Mouse (Mus musculus): Measurements from ENCODE around the gene Entr1. TPM values are rescaled to one million over a fixed set of nuclear protein-coding genes. Genes with fewer than 3 reads are reported as not detected.

Entr1 gene
- total RNA-seq, 2 experiments from 2014 or later: 42.7 to 50.2 TPM

GRCm38 (mm10) chr2:26351358-26352290 lies 37.5 kb downstream of the Entr1 start, which contains the start of gene Dnlz:
Gene Dnlz, minus strand, starts transcription at chr2:26352110.
- peak; percentile 92 to 94 for DNase-seq (ENCODE audit: low spot score in 2 of 2)

- DNase-seq (ENCODE audit: low spot score in 2 of 2): no peak
These were observed 40.9 kb downstream of the Entr1 start for GRCm38 (mm10) chr2:26348241-26348640.

- DNase-seq (ENCODE audit: low spot score in 2 of 2): no peak
These were observed 46.3 kb downstream of the Entr1 start for GRCm38 (mm10) chr2:26342609-26343490.

DNA sequence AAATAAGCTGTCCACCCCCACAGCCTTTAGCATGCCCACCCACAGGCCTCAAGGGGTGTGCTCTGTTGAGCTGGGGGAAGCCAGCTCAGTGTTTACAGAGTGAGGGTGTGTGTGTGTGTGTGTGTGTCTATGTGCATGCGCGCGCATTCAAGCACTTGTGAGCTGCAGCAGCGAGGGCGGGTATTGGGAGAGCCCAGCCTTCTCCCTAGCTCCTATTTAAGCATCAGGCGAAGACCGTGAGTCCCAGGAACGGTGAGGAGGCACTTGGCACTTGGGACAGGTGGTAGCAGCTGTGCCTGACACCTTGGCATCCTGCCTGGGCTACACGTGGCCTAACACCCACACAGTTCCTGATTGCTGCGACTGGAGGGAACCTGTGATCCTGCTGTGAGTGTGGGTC lies 47.1 kb downstream of the Entr1 start:
- peak in 1 of 2 experiments; percentile 68 for DNase-seq (ENCODE audit: low spot score in 2 of 2)

DNA sequence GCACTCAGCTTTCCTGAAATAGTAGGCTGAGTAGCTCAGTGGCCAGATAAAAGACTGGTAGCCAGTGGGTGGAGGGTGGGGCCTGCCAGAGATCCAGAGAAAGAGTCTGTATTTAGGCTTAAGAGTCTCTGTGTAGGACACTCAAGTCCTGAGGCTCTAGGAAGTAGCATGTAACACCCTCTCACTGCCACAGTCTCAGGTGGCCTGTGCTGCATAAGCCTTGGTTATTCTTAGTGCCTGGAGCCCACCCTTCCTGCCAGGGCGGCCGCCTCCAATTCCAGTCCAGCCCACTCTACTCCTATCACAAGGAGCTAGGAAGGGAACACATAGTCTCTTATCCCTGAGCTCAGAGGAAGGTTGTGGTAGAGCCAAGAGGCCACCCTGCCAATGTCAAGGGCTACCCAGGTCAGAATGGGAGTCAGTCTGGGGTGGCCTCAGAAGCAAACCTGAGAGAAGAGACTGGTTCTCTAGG lies 47.6 kb downstream of the Entr1 start:
- DNase-seq (ENCODE audit: low spot score in 2 of 2): no peak

DNA sequence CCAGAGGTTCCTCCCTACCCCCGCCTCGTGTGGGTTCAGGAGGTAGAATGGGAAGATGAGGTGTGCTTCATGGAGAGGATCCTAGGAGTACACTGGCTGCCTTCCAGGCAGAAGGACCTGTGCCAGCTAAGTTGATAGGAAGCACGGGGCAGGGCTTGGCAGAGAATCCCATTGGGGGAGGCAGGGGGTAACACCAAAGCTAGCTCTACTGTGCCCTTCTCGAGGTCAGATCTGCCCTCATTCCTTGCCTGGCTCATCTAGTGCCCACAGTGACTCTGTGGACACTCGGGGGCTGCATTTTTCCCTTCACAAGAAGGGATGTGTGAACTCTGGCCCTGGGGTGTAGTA lies 49.9 kb downstream of the Entr1 start:
- no peak for DNase-seq (ENCODE audit: low spot score in 2 of 2)

GRCm38 (mm10) chr2:26338302-26339203 lies 50.6 kb downstream of the Entr1 start:
- DNase-seq (ENCODE audit: low spot score in 2 of 2): no peak

Other genes starting within 250 kb of the Entr1 start
- gene Lhx3, start 181.0 kb downstream of the Entr1 start, total RNA-seq (2021): not detected
- gene Qsox2, start 151.8 kb downstream of the Entr1 start, total RNA-seq (2021): 10 to 100 TPM; 11.2 to 11.4 TPM
- under 1 TPM; 0.10 to 0.15 TPM for gene Ccdc187, start 94.8 kb downstream of the Entr1 start, total RNA-seq (2021)
- 10 to 100 TPM; 24.1 to 28.1 TPM for gene Gpsm1, start 73.8 kb downstream of the Entr1 start, total RNA-seq (2021)
- 10 to 100 TPM; 18.5 to 21.0 TPM for gene Dnlz, start 37.2 kb downstream of the Entr1 start, total RNA-seq (2021)
- 1 to 10 TPM; 1.6 to 1.8 TPM for gene Card9, start 28.4 kb downstream of the Entr1 start, total RNA-seq (2021)
- gene Snapc4, start 8.7 kb downstream of the Entr1 start, total RNA-seq (2021): 10 to 100 TPM; 20.6 to 22.2 TPM
- gene Pmpca, start within 50 bp of the Entr1 start, total RNA-seq (2021): 100 to 1,000 TPM; 123 to 124 TPM
- 10 to 100 TPM; 12.5 to 13.2 TPM for gene Inpp5e, start 19.9 kb upstream of the Entr1 start, total RNA-seq (2021)
- 10 to 100 TPM; 40.9 to 45.4 TPM for gene Sec16a, start 55.9 kb upstream of the Entr1 start, total RNA-seq (2021)
- 10 to 100 TPM; 48.4 to 52.9 TPM for gene Notch1, start 127.3 kb upstream of the Entr1 start, total RNA-seq (2021)
- 100 to 1,000 TPM; 132 to 141 TPM for gene Egfl7, start 190.7 kb upstream of the Entr1 start, total RNA-seq (2021)
- gene Gm20532, start 197.3 kb upstream of the Entr1 start, total RNA-seq (2021): not detected
- gene Agpat2, start 215.1 kb upstream of the Entr1 start, total RNA-seq (2021): 10 to 100 TPM; 12.1 to 19.0 TPM
- gene Fam69b, start 239.1 kb upstream of the Entr1 start, total RNA-seq (2021): 1 to 10 TPM; 2.6 to 4.0 TPM

Data from gastrocnemius, postnatal 4 days (tissue).